Mouse (Mus musculus) CH12F3 (cell line): ENCODE measurements around the gene Rilpl1.
"Not testable (repeated sequence)": the region's sequence is repeated elsewhere in the genome, so short reads cannot be mapped to it uniquely, and the experiment has no call there.

ENCODE experiments used
- in situ Hi-C: fragments of 300-500 bp; cut with MboI; formaldehyde crosslinking; loops from 2 replicates; pipeline ENCODE4 v1.14.3; 2020; ENCODE audit warnings: low sequenced_read_pairs

Gene Rilpl1

DNA sequence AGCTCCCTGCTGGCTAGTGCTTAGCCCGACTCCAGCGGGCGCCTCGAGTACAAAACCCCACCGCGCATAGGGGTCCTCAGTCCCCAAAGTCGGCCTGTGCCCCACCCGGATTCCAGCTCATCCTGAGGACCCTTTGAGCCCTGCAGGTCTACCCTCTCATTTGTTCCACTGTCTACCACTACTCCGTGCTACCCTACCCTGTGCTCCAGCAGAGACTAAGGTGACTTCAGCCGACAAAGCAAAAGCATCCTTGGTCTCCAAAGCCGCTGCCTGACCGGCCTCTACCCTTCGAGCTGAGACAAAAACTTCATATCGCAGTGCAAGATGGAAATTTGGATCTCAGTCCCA lies 366 bp upstream of the Rilpl1 start:
- in situ Hi-C loops: loop anchor here (10.0 kb wide), 1 partner anchor 97 kb away; the partner anchor contains the start of gene Kmt5a

DNA sequence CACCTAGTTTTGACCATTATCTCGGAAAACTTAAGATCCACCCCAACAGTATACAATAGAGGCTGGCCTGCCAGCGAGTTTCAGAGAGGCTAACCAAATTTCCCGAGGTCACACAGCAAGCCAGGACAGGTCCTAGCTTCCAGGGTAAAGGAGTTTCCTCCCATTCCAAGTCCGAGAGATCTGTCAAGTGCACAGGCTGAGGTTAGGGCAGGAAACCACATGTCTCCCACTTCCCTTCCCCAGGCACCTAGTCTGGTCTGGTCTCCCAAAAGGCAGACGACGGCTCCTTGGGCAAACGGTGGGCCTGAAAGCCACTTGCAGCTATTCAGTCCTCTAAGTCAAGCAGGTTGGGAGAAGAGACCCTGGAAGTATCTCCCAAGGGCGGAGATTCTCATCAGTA lies 1.5 kb downstream of the Rilpl1 start:
- in situ Hi-C loops: loop anchor here (10.0 kb wide), 1 partner anchor 95 kb away; the partner anchor contains the start of gene Kmt5a

DNA sequence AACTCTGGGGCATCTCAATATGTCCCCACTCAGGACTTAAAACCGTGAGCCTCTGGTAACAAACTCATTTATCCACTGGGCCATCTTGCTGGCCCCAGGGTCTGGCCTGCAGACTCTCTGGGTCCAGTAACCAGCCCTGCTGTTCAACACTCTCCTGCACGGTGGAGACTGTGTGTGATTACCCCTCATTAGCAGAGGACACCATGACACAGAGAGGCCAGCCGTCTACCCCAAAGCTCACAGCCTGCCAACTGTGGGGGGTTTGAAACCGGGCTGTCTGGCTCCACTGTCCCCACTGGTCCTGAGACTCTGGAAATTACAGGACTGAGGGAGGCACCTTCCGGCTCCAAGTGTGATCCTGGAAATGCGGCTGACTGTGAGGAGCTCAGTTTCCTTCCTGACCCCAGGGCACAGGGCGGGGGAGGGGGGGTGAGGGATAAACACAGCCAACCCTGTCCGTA lies 2.0 kb downstream of the Rilpl1 start:
- in situ Hi-C loops: no loop called here

DNA sequence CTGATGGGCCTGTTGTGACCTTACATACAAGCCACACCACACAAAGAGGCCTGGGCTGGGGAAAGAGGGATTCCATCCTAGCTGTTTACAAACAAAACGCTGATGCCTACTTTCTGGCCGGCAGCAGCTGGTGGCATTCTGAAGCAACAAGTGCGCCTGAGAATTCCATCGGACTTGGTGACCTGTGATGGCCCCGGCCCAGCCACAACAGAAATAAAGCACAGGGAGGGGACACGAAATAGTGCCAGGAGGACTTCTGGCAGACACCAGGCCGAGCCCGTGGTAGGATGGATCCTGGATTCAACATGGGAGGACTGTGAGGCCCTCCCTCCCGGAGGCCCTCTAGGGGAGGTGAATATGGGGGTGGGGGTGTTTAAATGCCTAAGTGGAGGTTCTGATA lies 2.4 kb downstream of the Rilpl1 start:
- in situ Hi-C loops: no loop called here

DNA sequence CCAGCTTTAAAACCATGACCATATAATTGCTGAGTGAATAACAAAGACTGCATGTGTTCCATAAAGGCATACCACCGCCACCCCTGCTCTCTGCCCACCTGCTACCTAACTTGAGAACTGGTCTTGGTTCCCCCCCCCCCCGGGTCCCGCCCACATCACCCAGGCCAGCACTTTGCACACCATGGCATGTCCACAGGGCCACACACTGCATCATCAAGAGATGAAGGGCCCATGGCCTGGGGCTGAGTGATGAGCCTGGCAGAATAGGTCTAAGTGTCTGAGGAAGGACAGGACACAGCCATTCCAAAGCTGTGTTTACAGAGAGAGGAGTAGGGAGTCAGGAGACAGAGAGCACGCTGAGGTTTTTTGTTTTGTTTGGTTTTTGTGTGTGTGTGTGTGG lies 2.8 kb downstream of the Rilpl1 start:
- in situ Hi-C loops: no loop called here

DNA sequence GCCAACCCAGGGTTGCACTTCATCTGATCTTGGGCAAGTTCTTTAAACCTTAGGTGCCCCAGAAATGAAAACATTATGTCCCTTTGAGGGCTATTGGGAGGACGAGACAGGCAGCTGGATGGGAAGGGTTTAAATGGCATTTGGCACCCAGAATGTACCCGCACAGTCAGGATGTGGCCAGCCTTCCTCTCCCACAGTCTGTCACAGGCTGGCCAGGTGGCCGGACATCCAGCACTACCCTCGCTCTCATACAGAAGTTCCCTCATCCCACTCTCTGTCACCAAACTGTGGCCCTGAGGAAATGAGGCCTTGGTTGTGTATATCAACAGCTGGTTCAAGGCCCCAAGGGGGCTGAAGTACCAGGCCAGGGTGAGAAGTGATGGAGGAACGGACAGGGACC lies 6.2 kb downstream of the Rilpl1 start:
- in situ Hi-C loops: no loop called here

DNA sequence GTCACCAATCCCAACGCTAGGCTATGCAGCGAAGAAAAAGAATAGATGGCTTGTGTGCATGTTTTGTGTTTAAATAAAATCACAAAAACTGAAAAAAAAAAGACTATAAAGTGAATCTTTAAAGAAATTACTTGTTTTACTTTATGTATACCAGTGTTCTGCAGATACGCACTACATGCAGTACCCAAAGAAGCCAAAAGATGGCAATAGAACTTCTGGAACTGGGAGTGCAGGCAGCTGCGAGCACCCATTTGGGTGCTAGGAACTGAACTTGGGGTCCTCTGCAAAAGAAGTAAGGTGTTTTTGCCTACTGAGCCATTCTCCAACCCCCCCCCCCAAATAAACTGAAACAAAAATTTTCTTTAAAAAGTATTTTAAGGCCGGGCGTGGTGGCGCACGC lies 8.2 kb downstream of the Rilpl1 start:
- in situ Hi-C loops: no loop called here

DNA sequence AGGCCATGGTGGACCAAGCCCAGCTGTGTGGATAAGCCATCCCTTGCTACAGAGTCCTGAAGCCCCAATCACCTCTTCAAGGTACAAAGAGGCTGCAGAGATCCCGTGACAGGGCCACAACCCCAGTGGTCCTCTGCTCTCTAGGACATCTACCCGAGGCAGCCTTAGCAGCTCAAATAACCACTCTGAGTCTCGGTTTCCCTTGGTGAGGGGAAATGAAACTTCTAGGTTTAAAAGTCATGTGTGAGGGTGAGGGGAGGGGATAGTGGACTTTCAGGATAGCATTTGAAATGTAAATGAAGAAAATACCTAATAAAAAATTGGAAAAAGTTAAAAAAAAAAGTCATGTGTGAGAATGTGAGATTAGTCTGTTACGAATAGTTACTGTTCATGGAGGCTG lies 9.6 kb downstream of the Rilpl1 start:
- in situ Hi-C loops: no loop called here

DNA sequence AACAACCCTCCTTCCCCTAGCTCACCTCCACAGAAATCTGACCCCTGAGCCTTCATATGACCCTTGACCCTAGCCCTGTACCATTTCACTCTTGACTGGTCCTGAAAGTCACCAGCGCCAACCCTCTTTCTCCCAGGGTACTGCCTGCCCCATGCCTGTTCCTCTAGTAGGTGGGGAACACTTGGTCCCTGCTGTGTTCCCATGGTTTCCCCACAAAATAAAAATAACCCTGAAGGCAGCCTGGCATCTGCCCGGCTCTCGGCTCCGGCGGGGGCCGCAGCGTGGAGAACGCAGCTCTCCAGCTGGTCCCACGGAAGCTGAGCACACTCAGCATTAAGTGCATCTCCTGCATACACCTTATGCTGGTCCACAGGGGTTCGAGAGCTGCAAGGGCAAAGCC lies 12.5 kb downstream of the Rilpl1 start:
- in situ Hi-C loops: no loop called here

DNA sequence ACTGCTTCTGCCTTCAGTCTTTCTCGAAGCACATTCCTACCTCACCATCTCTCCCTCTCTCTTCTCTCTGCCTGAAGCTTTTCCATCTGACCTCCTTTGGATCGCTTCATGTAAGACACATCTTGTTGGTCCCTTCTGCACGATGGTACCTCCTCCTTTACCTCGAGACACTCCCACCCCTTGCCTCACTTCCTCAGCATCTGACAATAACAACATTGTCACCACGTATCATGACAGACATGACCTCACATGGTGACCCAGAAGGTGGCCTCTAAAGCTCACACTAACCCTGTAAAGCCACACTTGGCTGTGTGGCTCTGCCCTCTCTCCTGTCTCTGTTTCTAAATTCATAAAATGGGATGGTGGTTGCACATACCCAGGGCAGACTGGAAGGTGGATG lies 15.4 kb downstream of the Rilpl1 start:
- in situ Hi-C loops: no loop called here

DNA sequence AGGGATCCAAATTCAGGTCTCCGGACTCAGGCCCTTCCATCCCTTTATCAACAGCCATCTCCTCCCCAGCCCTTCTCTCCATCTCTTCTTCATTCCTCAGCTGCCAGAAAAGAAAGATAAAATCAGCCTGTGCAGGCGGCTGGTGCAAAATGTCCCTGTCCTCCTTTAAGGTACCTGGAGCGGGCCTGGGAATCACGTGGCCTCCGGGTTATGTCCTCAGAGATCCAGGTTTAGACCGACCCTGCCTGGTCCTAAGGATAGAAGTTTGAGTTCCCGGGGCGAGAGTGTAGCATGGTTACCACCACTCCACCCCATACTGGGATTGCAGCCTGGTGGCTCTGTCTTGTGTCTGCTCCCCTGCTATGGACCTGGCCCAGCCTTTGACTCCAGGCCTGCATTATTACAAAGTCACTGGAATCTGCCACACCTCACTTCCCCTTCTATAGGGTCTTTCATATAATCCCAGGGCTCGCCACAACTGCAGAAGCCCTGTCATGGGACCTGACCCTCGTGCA lies 20.6 kb downstream of the Rilpl1 start:
- in situ Hi-C loops: no loop called here

DNA sequence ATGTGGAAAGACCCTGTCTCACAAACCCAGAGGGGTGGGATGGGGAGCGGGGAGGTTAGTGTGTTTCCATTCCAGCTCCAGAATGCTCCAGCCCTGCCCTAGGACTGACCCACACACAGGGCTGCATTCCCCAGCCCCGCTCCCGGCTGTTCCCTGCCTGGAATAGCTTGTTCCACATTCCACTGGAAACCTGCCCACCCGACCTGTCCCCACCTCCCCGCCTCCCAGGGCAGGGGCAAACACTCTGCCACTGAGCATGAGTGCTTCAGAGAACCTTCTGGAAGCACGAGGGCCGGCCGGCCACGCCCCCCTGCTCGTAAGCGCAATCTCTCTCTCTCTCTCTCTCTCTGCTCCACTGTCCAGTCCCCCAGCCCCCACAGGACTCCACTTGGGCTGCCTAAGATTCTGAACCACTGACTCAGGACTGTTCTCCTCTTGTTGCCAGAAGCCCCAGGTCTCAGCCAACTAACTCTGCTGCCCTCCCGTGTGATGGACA lies 21.4 kb downstream of the Rilpl1 start:
- in situ Hi-C loops: no loop called here

DNA sequence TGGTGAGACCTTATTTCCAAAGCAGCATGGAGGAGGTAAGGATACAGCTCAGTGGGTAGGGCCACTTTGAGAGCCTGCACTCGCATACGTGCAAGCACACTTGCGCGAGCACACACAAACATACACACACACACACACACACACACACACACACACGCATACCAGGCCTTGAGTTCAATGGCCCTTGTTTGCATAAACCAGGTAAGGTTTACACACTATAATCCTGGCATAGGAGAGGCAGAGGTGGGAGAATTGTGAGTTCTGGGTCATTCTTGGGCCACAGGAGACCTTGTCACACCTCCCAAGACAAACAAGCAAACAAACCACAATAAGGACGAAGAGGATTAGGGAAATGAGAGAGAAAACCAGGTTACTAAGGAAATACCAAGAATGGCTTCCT lies 22.0 kb downstream of the Rilpl1 start:
- in situ Hi-C loops: no loop called here

DNA sequence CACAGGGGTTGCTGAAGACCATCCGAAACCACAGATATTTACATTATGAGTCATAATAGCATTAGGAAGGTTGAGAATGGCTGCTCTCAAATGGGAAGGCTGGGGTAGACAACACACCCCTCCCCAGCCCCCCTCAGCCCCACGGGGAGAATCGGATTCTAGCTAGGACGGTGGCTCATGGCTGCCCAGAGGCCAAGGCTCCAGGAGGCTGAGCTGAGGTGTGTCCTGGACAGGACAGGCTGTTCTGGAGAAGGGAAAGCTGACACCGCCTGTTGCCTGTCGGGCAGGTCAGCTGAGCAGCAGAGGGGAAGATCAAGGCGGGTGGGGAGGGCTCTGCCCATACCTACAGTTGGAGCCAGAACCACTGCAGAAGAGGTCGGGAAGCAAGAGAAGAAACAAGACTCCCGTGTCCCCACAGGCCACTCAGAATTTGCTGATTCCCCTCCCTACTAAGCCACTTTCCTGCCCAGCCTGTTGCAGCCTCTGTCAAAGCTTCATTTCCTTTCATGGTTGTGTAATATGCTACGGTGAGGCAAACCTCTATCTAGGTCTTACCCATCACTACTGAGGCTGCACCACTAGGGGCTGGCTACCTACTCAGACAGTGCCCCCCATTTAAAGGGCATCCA lies 24.3 kb downstream of the Rilpl1 start:
- in situ Hi-C loops: no loop called here

DNA sequence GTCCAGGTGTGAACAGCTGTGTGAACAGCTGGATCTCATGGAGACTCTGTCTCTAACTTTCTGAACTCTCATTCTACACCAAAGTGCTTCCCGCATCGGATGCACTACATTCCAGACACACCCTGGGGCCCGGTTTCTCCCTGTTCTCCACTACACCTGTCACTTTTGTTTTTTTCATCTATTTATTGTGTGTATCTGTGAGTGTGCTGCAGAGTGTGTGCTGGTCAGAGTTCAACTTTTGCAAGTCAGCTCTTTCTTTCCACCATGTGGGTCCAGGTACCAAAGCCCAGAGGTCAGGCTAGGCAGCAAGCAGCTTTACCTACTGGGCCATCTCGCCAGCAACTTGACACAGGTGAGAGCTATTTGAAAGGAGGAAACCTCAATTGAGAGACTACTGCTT lies 26.0 kb downstream of the Rilpl1 start:
- in situ Hi-C loops: no loop called here

DNA sequence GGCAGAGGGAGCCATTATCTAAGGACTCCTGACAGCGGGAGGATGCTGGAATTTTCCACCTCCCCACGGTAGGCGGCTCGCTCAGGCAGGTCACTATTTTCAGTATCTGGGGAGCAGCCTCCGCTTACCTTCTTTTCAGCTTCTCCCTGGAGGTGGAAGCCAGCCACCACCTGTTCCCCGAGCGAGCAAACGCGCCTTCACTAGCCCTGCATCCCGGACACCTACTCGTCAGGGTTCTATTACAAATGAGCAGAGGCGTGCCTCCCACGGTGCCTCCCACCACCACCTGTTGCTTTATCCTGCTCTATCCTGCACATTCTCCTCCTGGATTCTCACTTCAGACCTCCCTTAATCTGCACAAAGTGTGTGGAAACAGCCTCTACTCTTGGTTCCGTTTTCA lies 27.4 kb downstream of the Rilpl1 start:
- in situ Hi-C loops: no loop called here

DNA sequence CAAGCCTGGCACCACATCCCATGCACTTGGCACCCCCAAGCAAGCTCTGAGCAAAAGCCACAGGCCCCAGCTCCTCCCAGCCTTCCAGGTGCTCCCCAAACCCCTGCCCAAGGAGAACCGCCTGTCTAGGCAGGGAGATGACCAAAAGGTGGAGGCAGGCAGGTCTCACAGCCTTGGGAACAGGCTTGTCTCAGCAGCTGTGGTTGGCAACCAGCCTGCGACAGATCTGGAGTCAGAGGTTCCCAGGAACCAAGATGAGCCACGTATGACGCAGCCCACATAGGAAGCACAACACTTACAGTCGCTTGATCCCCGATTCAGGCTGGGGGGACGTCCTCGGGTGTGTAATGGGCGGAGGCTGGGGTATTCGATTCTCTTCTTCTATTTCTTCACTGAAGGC lies 29.6 kb downstream of the Rilpl1 start:
- in situ Hi-C loops: no loop called here

DNA sequence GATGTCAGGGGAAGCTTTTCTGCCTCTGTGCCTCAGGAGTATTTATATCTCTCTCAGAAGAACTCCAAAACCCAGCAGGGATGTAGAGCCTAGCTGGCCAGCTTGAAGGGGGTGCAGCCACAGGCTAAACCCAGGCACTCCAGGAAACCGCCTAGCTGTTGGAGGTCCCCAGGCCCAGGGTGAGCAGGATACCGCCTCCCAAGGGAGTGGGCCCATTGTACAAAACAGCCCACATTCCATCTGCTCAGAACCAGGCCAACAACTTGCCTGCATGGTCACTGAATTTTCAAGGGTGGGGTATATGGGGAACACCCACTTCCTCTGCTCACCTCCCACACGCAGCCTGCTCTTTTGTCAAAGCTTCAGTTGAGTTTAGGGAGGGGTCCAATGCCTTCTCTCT lies 30.6 kb downstream of the Rilpl1 start:
- in situ Hi-C loops: no loop called here

DNA sequence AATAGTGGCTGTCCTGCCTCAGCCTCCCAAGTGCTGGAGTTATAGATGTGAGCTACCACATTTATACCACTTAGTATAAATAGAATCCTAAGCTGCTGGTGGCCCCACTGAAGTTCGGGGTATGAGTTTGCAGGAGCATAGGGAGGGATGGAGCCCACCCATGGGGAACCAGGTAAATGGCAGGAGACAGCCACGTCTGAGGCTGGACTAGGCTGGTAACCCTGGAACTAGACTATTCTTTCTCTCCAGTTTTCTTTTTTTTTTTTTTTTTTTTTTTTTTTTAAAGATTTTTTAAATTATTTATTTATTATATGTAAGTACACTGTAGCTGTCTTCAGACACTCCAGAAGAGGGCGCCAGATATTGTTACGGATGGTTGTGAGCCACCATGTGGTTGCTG lies 31.2 kb downstream of the Rilpl1 start:
- in situ Hi-C loops: not testable (repeated sequence)

DNA sequence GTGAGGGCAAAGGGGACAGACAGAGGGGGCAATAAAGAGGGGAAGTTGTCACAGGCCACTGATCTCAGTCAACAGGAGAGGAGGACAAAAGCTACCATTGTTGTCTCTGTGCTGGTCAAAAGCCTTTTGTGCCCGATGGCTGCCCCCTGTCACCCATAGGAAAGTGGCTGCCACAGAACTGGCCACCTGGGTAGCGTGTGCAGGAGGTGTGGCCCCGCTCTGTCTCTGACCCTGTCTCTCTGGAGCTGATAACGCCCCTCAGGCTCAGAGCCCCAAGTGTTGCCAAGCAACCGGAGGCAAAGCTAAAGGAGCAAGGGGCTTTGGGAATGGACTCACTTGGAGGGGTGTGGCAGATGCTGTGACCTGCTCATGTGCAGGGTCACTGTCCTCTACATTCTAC lies 32.2 kb downstream of the Rilpl1 start:
- in situ Hi-C loops: no loop called here

DNA sequence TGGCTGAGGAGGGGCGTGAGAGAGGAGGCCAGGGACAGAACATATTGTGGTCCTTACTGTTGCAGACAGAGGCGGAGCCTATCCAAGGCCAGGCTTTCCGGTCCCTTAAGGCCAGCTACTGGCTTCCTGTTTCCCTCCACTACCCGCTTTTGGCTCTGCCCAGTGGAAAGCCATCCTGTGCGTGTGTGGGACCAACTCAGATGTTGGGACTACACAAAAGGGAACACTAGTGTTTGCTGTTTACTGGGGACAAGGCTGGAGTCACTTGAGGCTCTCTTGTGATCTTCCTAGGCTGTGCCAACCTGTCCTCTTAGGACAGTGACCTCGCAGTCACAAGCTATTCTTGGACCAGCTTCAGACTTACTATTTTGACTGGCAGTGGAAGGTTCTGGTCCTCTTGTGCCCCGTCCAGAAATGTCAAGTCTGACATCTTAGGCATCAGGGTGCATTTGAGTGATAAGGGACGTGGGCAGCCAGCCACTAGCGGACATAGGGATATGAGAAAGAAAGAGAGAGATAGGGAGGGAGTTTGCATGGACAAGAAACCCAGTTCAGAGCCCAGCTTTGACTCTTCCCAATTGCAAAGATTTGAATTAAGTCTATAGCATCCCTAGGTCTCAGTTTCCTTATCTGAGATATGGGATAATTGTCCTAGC lies 32.8 kb downstream of the Rilpl1 start:
- in situ Hi-C loops: no loop called here
